Comparison of ENCODE assay signal across 14 mouse cellular contexts in genomic region chr10:9165598-9165997, GRCm38 (mm10).
DNase-seq lines count a peak whose midpoint lies in the region; ATAC-seq and TF ChIP-seq lines count a peak whose summit lies in the region.
"Had no signal": no experiment of that assay in that cellular context is flagged by ENCODE, and none has a peak within 500 bp of the region (broad histone marks: within the 10 kb centered on the region; RNA-seq: fewer than 3 reads in every experiment).

No protein-coding gene starts in this region.

- ATAC-seq in neural tube, embryonic 12.5 days (ENCODE audit: low FRiP score, low read depth) = no peak
- ATAC-seq in intestine, embryonic 15.5 days = no peak
- ATAC-seq in stomach, postnatal 0 days (ENCODE audit: low FRiP score, low TSS enrichment) = no peak
- ATAC-seq: Patski had no signal

- DNase-seq in cerebellum, postnatal 10 days = peak; percentile 6
- DNase-seq in cerebellum, adult 18-20 months = no peak
- no peak for DNase-seq in neural tube, embryonic 10.5 days (ENCODE audit: extremely low spot score, low spot score)
- DNase-seq in stomach, postnatal 0 days (ENCODE audit: low spot score) = no peak
- no peak for DNase-seq in adrenal gland, adult 2 months
- DNase-seq in heart, adult 18-20 months = no peak
- DNase-seq: adrenal gland, postnatal 10 days; right cerebral cortex, adult 18-20 months had no signal

- WGBS in neural tube, embryonic 12.5 days = 81% methylated on average over 12 of the region's 12 CpGs
- 74% methylated on average over 12 of the region's 12 CpGs for WGBS in intestine, embryonic 15.5 days
- WGBS in stomach, postnatal 0 days = 64% methylated on average over 12 of the region's 12 CpGs

- H3K9ac ChIP-seq in neural tube, embryonic 12.5 days = no peak overlapping the region
- no peak overlapping the region for H3K9ac ChIP-seq in intestine, embryonic 15.5 days
- no peak overlapping the region for H3K9ac ChIP-seq in stomach, postnatal 0 days (ENCODE audit: low read length)
- H3K9ac ChIP-seq: embryonic facial prominence, embryonic 13.5 days; kidney, embryonic 15.5 days; limb, embryonic 12.5 days had no signal

- TF ChIP-seq EP300 in stomach, postnatal 0 days (optimal IDR thresholded peaks at IDR 0.05) = no peak

- H3K27ac ChIP-seq in neural tube, embryonic 12.5 days = no peak overlapping the region
- H3K27ac ChIP-seq in intestine, embryonic 15.5 days = no peak overlapping the region
- H3K27ac ChIP-seq in stomach, postnatal 0 days (replicated peaks) = no peak overlapping the region
- H3K27ac ChIP-seq: embryonic facial prominence, embryonic 13.5 days; kidney, embryonic 15.5 days; limb, embryonic 12.5 days had no signal

- no peak overlapping the region for H3K4me3 ChIP-seq in neural tube, embryonic 12.5 days
- no peak overlapping the region for H3K4me3 ChIP-seq in intestine, embryonic 15.5 days (replicated peaks)
- H3K4me3 ChIP-seq in stomach, postnatal 0 days (ENCODE audit: low read depth, low read length) = no peak overlapping the region
- H3K4me3 ChIP-seq: embryonic facial prominence, embryonic 13.5 days; kidney, embryonic 15.5 days; limb, embryonic 12.5 days had no signal

- no peaks in the 10 kb centered on the region for H3K4me1 ChIP-seq in neural tube, embryonic 12.5 days
- no peaks in the 10 kb centered on the region for H3K4me1 ChIP-seq in intestine, embryonic 15.5 days (replicated peaks)
- no peaks in the 10 kb centered on the region for H3K4me1 ChIP-seq in stomach, postnatal 0 days (replicated peaks; ENCODE audit: control insufficient read depth, insufficient read depth)
- H3K4me1 ChIP-seq: embryonic facial prominence, embryonic 13.5 days; kidney, embryonic 15.5 days; limb, embryonic 12.5 days had no signal

- H3K4me2 ChIP-seq in neural tube, embryonic 12.5 days (replicated peaks) = peak overlapping the region; percentile 16; the same call in 1 of the 2 replicates
- peak overlapping the region; percentile 7; the same call in 1 of the 2 replicates for H3K4me2 ChIP-seq in intestine, embryonic 15.5 days (replicated peaks)
- peak overlapping the region; percentile 17; the same call in 1 of the 2 replicates for H3K4me2 ChIP-seq in stomach, postnatal 0 days (replicated peaks; ENCODE audit: low read depth)
- H3K4me2 ChIP-seq: embryonic facial prominence, embryonic 13.5 days; kidney, embryonic 15.5 days; limb, embryonic 12.5 days had no signal

- H3K27me3 ChIP-seq in neural tube, embryonic 12.5 days (replicated peaks) = no peaks in the 10 kb centered on the region
- no peaks in the 10 kb centered on the region for H3K27me3 ChIP-seq in intestine, embryonic 15.5 days (replicated peaks)
- H3K27me3 ChIP-seq in stomach, postnatal 0 days (ENCODE audit: control insufficient read depth, insufficient read depth, low read length) = no peaks in the 10 kb centered on the region
- H3K27me3 ChIP-seq: embryonic facial prominence, embryonic 13.5 days; kidney, embryonic 15.5 days; limb, embryonic 12.5 days had no signal

- TF ChIP-seq CTCF in stomach, postnatal 0 days (IDR thresholded peaks at IDR 0.05; ENCODE audit: low read depth) = no peak

- H3K9me3 ChIP-seq in neural tube, embryonic 12.5 days = no peaks in the 10 kb centered on the region
- H3K9me3 ChIP-seq in intestine, embryonic 15.5 days = no peaks in the 10 kb centered on the region
- no peaks in the 10 kb centered on the region for H3K9me3 ChIP-seq in stomach, postnatal 0 days (ENCODE audit: control insufficient read depth, low read length)
- H3K9me3 ChIP-seq: embryonic facial prominence, embryonic 13.5 days; kidney, embryonic 15.5 days had no signal

- H3K36me3 ChIP-seq in neural tube, embryonic 12.5 days = no peaks in the 10 kb centered on the region
- H3K36me3 ChIP-seq in intestine, embryonic 15.5 days = no peaks in the 10 kb centered on the region
- H3K36me3 ChIP-seq in stomach, postnatal 0 days (ENCODE audit: control insufficient read depth, insufficient read depth, low read length) = no peaks in the 10 kb centered on the region
- H3K36me3 ChIP-seq: embryonic facial prominence, embryonic 13.5 days; kidney, embryonic 15.5 days; limb, embryonic 12.5 days had no signal

Comparison
In these comparisons a context has a peak if more than half of its experiments do, and no peak if none do; other contexts are left out.
1. DNase-seq: peak in cerebellum, postnatal 10 days (2 of 2); none in cerebellum, adult 18-20 months (0 of 2), neural tube, embryonic 10.5 days (single experiment), stomach, postnatal 0 days (single experiment), adrenal gland, adult 2 months (single experiment) and heart, adult 18-20 months (0 of 2).
2. Peak in every context shown above with its lines, with median percentiles within 50 percentile points of each other: H3K4me2 ChIP-seq.